Mouse (Mus musculus) stomach, postnatal 0 days (tissue): Measurements from ENCODE around the gene Qdpr. TPM values are rescaled to one million over a fixed set of nuclear protein-coding genes. Genes with fewer than 3 reads are reported as not detected.

Source experiments
- ATAC-seq: fragments of 200-750 bp; cut with Nextera tagmentation; 2 replicates; pipeline ENCODE4 v1.8.0; 2017; ENCODE audit not compliant: low FRiP score, low TSS enrichment
- DNase-seq: peaks from one replicate; pipeline ENCODE4 v3.0.0-alpha.2; 2016; ENCODE audit warnings: low spot score
- H3K27ac ChIP-seq: fragments of 300-500 bp; sonication (generic); replicated peaks from 2 replicates; pipeline ENCODE4 v1.5.1; 2014; ENCODE audit warnings: mild to moderate bottlenecking, control low read depth
- H3K27me3 ChIP-seq: fragments of 300-500 bp; sonication (generic); 2 replicates; pipeline ENCODE4 v1.6.1; 2014; ENCODE audit warnings: low read length; ENCODE audit not compliant: control insufficient read depth, insufficient read depth
- H3K36me3 ChIP-seq: fragments of 300-500 bp; sonication (generic); 2 replicates; pipeline ENCODE4 v1.6.1; 2014; ENCODE audit warnings: low read length, mixed read lengths; ENCODE audit not compliant: control insufficient read depth, insufficient read depth
- H3K4me1 ChIP-seq: fragments of 300-500 bp; sonication (generic); replicated peaks from 2 replicates; pipeline ENCODE4 v1.6.1; 2014; ENCODE audit warnings: antibody characterized with exemption; ENCODE audit not compliant: control insufficient read depth, insufficient read depth
- H3K4me2 ChIP-seq: fragments of 300-500 bp; sonication (generic); replicated peaks from 2 replicates; pipeline ENCODE4 v1.6.1; 2014; ENCODE audit warnings: low read depth, mild to moderate bottlenecking, control low read depth, moderate library complexity
- H3K4me3 ChIP-seq: fragments of 300-500 bp; sonication (generic); 2 replicates; pipeline ENCODE4 v1.5.1; 2014; ENCODE audit warnings: low read depth, low read length, control low read depth
- H3K9ac ChIP-seq: fragments of 300-500 bp; sonication (generic); 2 replicates; pipeline ENCODE4 v1.6.1; 2014; ENCODE audit warnings: mild to moderate bottlenecking, low read length, control low read depth, mixed read lengths
- H3K9me3 ChIP-seq: fragments of 300-500 bp; sonication (generic); 2 replicates; pipeline ENCODE4 v1.6.1; 2016; ENCODE audit warnings: low read length; ENCODE audit not compliant: control insufficient read depth
- CTCF ChIP-seq: IDR thresholded peaks from 2 replicates; pipeline ENCODE4 v1.5.1; 2016; ENCODE audit warnings: antibody characterized with exemption, low read depth, mild to moderate bottlenecking, moderate library complexity
- EP300 ChIP-seq: optimal IDR thresholded peaks from 2 replicates; pipeline ENCODE3; 2016; ENCODE audit warnings: antibody characterized with exemption
- WGBS: fragments of 180-500 bp; shearing (Covaris S2); extraction: QIAGEN DNeasy Blood & Tissue Kit; methylation state at CpG from one replicate; pipeline ENCODE4 v1.1.7; 2014; 5-methylcytosine and 5-hydroxymethylcytosine counted together
- polyA plus RNA-seq: library from polyadenylated mRNA; unstranded; fragments of >200 nt; fragmentation: Nextera tagmentation; extraction: Ambion mirVana; gene quantifications from 2 replicates; pipeline ENCODE4 v1.2.1, GENCODE M21; 2015

The Qdpr gene
- polyA plus RNA-seq, 1 experiment from 2014 or later: 91.4 TPM

GRCm38 (mm10) chr5:45482607-45483006 lies 32.6 kb upstream of the Qdpr start:
- Histone ChIP-seq H3K4me1 (no peaks in the 10 kb centered on the region), H3K9me3 (no peaks in the 10 kb centered on the region), H3K9ac (no peak overlapping the region), H3K36me3 (no peaks in the 10 kb centered on the region), H3K27me3 (no peaks in the 10 kb centered on the region), H3K4me3 (no peak overlapping the region), H3K4me2 (no peak overlapping the region), H3K27ac (no peak overlapping the region)
- ATAC-seq (no peak), DNase-seq (no peak)
- TF ChIP-seq CTCF (no peak), EP300 (no peak)
- 53% methylated on average over 3 of the region's 3 CpGs for WGBS

- WGBS: 88% methylated on average over 2 of the region's 2 CpGs
- Histone ChIP-seq H3K27me3 (no peaks in the 10 kb centered on the region), H3K36me3 (no peaks in the 10 kb centered on the region), H3K9me3 (no peaks in the 10 kb centered on the region), H3K4me2 (no peak overlapping the region), H3K9ac (no peak overlapping the region), H3K4me1 (no peaks in the 10 kb centered on the region), H3K4me3 (no peak overlapping the region), H3K27ac (no peak overlapping the region)
- no peak for ATAC-seq
- TF ChIP-seq EP300 (no peak), CTCF (no peak)
- no peak for DNase-seq
Observed at GRCm38 (mm10) chr5:45481125-45481524, 31.1 kb upstream of the Qdpr start.

- WGBS: 96% methylated on average over 1 of the region's 1 CpGs
- Histone ChIP-seq H3K4me3 (no peak overlapping the region), H3K9me3 (no peaks in the 10 kb centered on the region), H3K4me1 (no peaks in the 10 kb centered on the region), H3K36me3 (no peaks in the 10 kb centered on the region), H3K27ac (no peak overlapping the region), H3K9ac (no peak overlapping the region), H3K4me2 (no peak overlapping the region), H3K27me3 (no peaks in the 10 kb centered on the region)
- TF ChIP-seq EP300 (no peak), CTCF (no peak)
- DNase-seq (no peak), ATAC-seq (no peak)
Observed at GRCm38 (mm10) chr5:45480066-45480465, 30.0 kb upstream of the Qdpr start.

- WGBS: 64% methylated on average over 7 of the region's 7 CpGs
- no peak for TF ChIP-seq CTCF
- TF ChIP-seq EP300: no peak
Observed at GRCm38 (mm10) chr5:45477601-45478000, 27.6 kb upstream of the Qdpr start.

GRCm38 (mm10) chr5:45476288-45476687 lies 26.3 kb upstream of the Qdpr start:
- no peak for TF ChIP-seq CTCF
- no peak for TF ChIP-seq EP300
- Histone ChIP-seq H3K36me3 (no peaks in the 10 kb centered on the region), H3K4me2 (no peak overlapping the region), H3K27ac (no peak overlapping the region), H3K4me1 (no peaks in the 10 kb centered on the region), H3K4me3 (no peak overlapping the region), H3K9ac (no peak overlapping the region), H3K9me3 (no peaks in the 10 kb centered on the region), H3K27me3 (no peaks in the 10 kb centered on the region)
- WGBS: 25% methylated on average over 6 of the region's 6 CpGs
- DNase-seq (no peak), ATAC-seq (no peak)

More at GRCm38 (mm10) chr5:45477601-45478000, 27.6 kb upstream of the Qdpr start:
- Histone ChIP-seq H3K36me3 (no peaks in the 10 kb centered on the region), H3K4me3 (no peak overlapping the region), H3K4me1 (no peaks in the 10 kb centered on the region), H3K4me2 (no peak overlapping the region), H3K9me3 (no peaks in the 10 kb centered on the region), H3K27me3 (no peaks in the 10 kb centered on the region), H3K9ac (no peak overlapping the region), H3K27ac (no peak overlapping the region)
- DNase-seq (no peak), ATAC-seq (no peak)

- DNase-seq (no peak), ATAC-seq (no peak)
- Histone ChIP-seq H3K9ac (no peak overlapping the region), H3K4me3 (no peak overlapping the region), H3K9me3 (no peaks in the 10 kb centered on the region), H3K4me2 (no peak overlapping the region), H3K27ac (no peak overlapping the region), H3K4me1 (no peaks in the 10 kb centered on the region), H3K36me3 (no peaks in the 10 kb centered on the region), H3K27me3 (no peaks in the 10 kb centered on the region)
- TF ChIP-seq CTCF (no peak), EP300 (no peak)
- WGBS: 73% methylated on average over 5 of the region's 5 CpGs
Observed at GRCm38 (mm10) chr5:45475771-45476170, 25.7 kb upstream of the Qdpr start.
